Mouse (Mus musculus) midbrain, embryonic 15.5 days (tissue): ENCODE measurements around the gene She. TPM values are rescaled to one million over a fixed set of nuclear protein-coding genes. Genes with fewer than 3 reads are reported as not detected.
"Not testable (repeated sequence)": the region's sequence is repeated elsewhere in the genome, so short reads cannot be mapped to it uniquely, and the experiment has no call there.

ENCODE experiments used
- ATAC-seq: fragments of 200-750 bp; cut with Nextera tagmentation; replicated peaks from 2 replicates; pipeline ENCODE4 v1.8.0; 2017; ENCODE audit warnings: moderate TSS enrichment
- H3K27ac ChIP-seq: fragments of 300-500 bp; sonication (generic); 2 replicates; pipeline ENCODE4 v1.5.1; 2015; ENCODE audit warnings: mild to moderate bottlenecking, inconsistent platforms
- H3K27me3 ChIP-seq: fragments of 300-500 bp; sonication (generic); replicated peaks from 2 replicates; pipeline ENCODE4 v1.6.1; 2015; ENCODE audit warnings: inconsistent platforms
- H3K36me3 ChIP-seq: fragments of 300-500 bp; sonication (generic); replicated peaks from 2 replicates; pipeline ENCODE4 v1.6.1; 2015; ENCODE audit warnings: inconsistent platforms
- H3K4me1 ChIP-seq: fragments of 300-500 bp; sonication (generic); 2 replicates; pipeline ENCODE4 v1.6.1; 2015; ENCODE audit warnings: inconsistent platforms
- H3K4me2 ChIP-seq: fragments of 300-500 bp; sonication (generic); 2 replicates; pipeline ENCODE4 v1.6.1; 2015; ENCODE audit warnings: inconsistent platforms, mild to moderate bottlenecking, moderate library complexity
- H3K4me3 ChIP-seq: fragments of 300-500 bp; sonication (generic); 2 replicates; pipeline ENCODE4 v1.5.1; 2015; ENCODE audit warnings: mild to moderate bottlenecking, inconsistent platforms
- H3K9ac ChIP-seq: fragments of 300-500 bp; sonication (generic); 2 replicates; pipeline ENCODE4 v1.6.1; 2015; ENCODE audit warnings: mild to moderate bottlenecking, inconsistent platforms
- H3K9me3 ChIP-seq: fragments of 300-500 bp; sonication (generic); 2 replicates; pipeline ENCODE4 v1.6.1; 2016; ENCODE audit warnings: inconsistent platforms
- WGBS: fragments of 180-500 bp; shearing (Covaris S2); methylation state at CpG from one replicate; pipeline ENCODE4 v1.1.7; 2015; ENCODE audit warnings: mixed read lengths; 5-methylcytosine and 5-hydroxymethylcytosine counted together
- polyA plus RNA-seq: library from polyadenylated mRNA; unstranded; fragments of >200 nt; fragmentation: Nextera tagmentation; extraction: Ambion mirVana; gene quantifications from 2 replicates; pipeline ENCODE4 v1.2.1, GENCODE M21; 2015

The She gene
- polyA plus RNA-seq, 1 experiment from 2014 or later: 1.6 TPM

GRCm38 (mm10) chr3:89853752-89854151 is 22.6 kb downstream of the She start:
- no peak overlapping the region for H3K27ac ChIP-seq

GRCm38 (mm10) chr3:89857353-89857752 is 26.2 kb downstream of the She start:
- 83% methylated on average over 3 of the region's 3 CpGs for whole genome bisulfite sequencing
- Histone ChIP-seq H3K9ac (no peak overlapping the region), H3K36me3 (no peaks in the 10 kb centered on the region), H3K4me1 (peaks cover 6% of the 10 kb centered on the region; the same call in 1 of the 2 replicates), H3K27me3 (0 out of 2 replicates have a peak, but pooled peaks cover 3% of the 10 kb centered on the region), H3K4me3 (no peak overlapping the region), H3K4me2 (no peak overlapping the region), H3K27ac (no peak overlapping the region), H3K9me3 (no peaks in the 10 kb centered on the region)
- ATAC-seq: no peak

More at GRCm38 (mm10) chr3:89853752-89854151, 22.6 kb downstream of the She start:
- no peak overlapping the region for H3K4me2 ChIP-seq
- H3K9ac ChIP-seq: no peak overlapping the region
- H3K36me3 ChIP-seq: no peaks in the 10 kb centered on the region
- ATAC-seq: no peak
- H3K4me3 ChIP-seq: no peak overlapping the region
- H3K9me3 ChIP-seq: no peaks in the 10 kb centered on the region
- no peaks in the 10 kb centered on the region for H3K27me3 ChIP-seq
- no peaks in the 10 kb centered on the region for H3K4me1 ChIP-seq
- WGBS: 74% methylated on average over 5 of the region's 5 CpGs

DNA sequence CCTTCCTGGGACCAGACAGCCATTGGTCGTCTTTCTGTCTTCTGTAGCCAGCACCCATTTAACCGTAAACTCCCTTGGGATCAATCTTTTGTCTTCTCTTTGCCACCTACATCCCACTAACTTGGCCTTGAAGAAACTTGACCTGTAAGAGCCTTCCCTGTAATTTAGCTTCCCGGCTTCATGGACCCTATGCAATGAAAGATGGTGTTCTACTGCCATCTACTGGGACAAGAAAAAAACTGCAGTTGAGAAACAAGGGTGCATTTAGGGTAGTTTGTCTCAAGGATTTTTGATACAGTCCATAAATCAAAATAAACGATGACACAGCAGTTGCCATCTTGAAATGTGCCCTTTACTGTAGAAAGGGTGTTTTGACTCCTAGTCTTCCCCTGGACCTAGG is 27.0 kb downstream of the She start:
- Histone ChIP-seq H3K9ac (no peak overlapping the region), H3K4me2 (no peak overlapping the region), H3K9me3 (no peaks in the 10 kb centered on the region), H3K36me3 (no peaks in the 10 kb centered on the region), H3K4me1 (peaks cover 6% of the 10 kb centered on the region; the same call in 1 of the 2 replicates), H3K27ac (no peak overlapping the region), H3K27me3 (0 out of 2 replicates have a peak, but pooled peaks cover 3% of the 10 kb centered on the region), H3K4me3 (no peak overlapping the region)
- no peak for ATAC-seq
- WGBS: 13% methylated on average over 4 of the region's 4 CpGs

- Histone ChIP-seq H3K36me3 (no peaks in the 10 kb centered on the region), H3K27ac (no peak overlapping the region), H3K4me3 (no peak overlapping the region), H3K4me1 (peaks cover 6% of the 10 kb centered on the region; the same call in 1 of the 2 replicates), H3K4me2 (no peak overlapping the region), H3K9ac (no peak overlapping the region), H3K27me3 (0 out of 2 replicates have a peak, but pooled peaks cover 3% of the 10 kb centered on the region), H3K9me3 (no peaks in the 10 kb centered on the region)
- ATAC-seq: peak; percentile 37; the same call in 1 of the 2 replicates
- WGBS: 76% methylated on average over 8 of the region's 8 CpGs
Observed at GRCm38 (mm10) chr3:89858888-89859287, 27.7 kb downstream of the She start.

DNA sequence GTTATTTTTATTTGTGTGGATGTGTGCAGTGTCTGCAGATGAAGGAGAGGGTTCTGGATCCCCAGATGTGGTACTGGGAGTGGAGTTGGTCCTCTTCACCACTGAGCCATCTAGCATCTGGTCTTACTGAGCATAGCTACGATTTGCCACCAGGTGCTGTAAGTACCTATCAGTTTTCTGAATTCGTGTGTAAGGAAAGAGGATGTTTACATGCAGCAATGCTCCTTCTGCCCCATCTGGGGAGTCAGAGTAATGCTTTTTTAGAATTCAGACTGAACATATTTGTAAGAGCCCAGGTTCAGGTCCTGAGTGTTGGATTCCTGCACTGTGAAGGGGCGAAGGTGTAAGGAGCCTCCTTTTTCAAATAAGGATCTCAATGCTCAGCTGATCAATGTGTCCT is 28.8 kb downstream of the She start:
- no peak overlapping the region for H3K4me2 ChIP-seq
- no peak overlapping the region for H3K4me3 ChIP-seq
- no peaks in the 10 kb centered on the region for H3K36me3 ChIP-seq
- WGBS: 60% methylated on average over 3 of the region's 3 CpGs
- peaks cover 6% of the 10 kb centered on the region; the same call in 1 of the 2 replicates for H3K4me1 ChIP-seq
- H3K9me3 ChIP-seq: no peaks in the 10 kb centered on the region
- H3K27me3 ChIP-seq: 0 out of 2 replicates have a peak, but pooled peaks cover 3% of the 10 kb centered on the region
- H3K27ac ChIP-seq: no peak overlapping the region
- H3K9ac ChIP-seq: no peak overlapping the region
- ATAC-seq: no peak

DNA sequence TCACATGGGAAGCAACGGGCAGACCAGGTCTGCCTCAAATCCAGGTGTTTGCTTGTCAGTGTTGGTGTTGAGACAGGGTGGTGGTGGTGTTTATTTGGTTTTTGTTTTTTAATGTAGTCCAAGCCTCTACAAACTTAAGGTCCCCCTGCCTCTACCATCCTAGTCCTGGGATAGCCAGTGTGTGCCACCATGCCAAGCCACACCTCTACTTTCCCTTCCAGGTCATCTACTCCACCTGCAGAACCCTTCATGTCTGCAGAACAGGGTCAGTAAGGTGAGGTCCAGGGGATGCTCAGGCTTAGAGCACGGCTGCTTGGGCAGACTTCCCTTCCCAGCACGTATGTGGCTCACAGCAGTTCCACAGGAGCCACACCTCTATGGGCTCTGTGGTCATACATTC is 29.2 kb downstream of the She start:
- 73% methylated on average over 3 of the region's 3 CpGs for WGBS
- no peak overlapping the region for H3K4me2 ChIP-seq
- ATAC-seq: no peak
- H3K27ac ChIP-seq: no peak overlapping the region
- no peak overlapping the region for H3K4me3 ChIP-seq
- no peaks in the 10 kb centered on the region for H3K36me3 ChIP-seq
- H3K9me3 ChIP-seq: no peaks in the 10 kb centered on the region
- H3K4me1 ChIP-seq: peaks cover 6% of the 10 kb centered on the region; the same call in 1 of the 2 replicates
- 0 out of 2 replicates have a peak, but pooled peaks cover 3% of the 10 kb centered on the region for H3K27me3 ChIP-seq
- no peak overlapping the region for H3K9ac ChIP-seq

- 0 out of 2 replicates have a peak, but pooled peaks cover 3% of the 10 kb centered on the region for H3K27me3 ChIP-seq
- 15% methylated on average over 4 of the region's 4 CpGs for WGBS
- no peak for ATAC-seq
- H3K4me3 ChIP-seq: no peak overlapping the region
- no peak overlapping the region for H3K4me2 ChIP-seq
- H3K27ac ChIP-seq: no peak overlapping the region
- H3K9ac ChIP-seq: no peak overlapping the region; the same call in 1 of the 2 replicates
- H3K4me1 ChIP-seq: peaks cover 6% of the 10 kb centered on the region; the same call in 1 of the 2 replicates
- H3K36me3 ChIP-seq: no peaks in the 10 kb centered on the region
- no peaks in the 10 kb centered on the region for H3K9me3 ChIP-seq
Observed at GRCm38 (mm10) chr3:89861070-89861469, 29.9 kb downstream of the She start.

- no peak overlapping the region for H3K9ac ChIP-seq
- H3K36me3 ChIP-seq: no peaks in the 10 kb centered on the region
- no peak for ATAC-seq
- H3K9me3 ChIP-seq: no peaks in the 10 kb centered on the region
- H3K4me1 ChIP-seq: peaks cover 6% of the 10 kb centered on the region; the same call in 1 of the 2 replicates
- no peak overlapping the region for H3K4me2 ChIP-seq
- no peak overlapping the region for H3K4me3 ChIP-seq
- 0 out of 2 replicates have a peak, but pooled peaks cover 3% of the 10 kb centered on the region for H3K27me3 ChIP-seq
- WGBS: 82% methylated on average over 8 of the region's 8 CpGs
- H3K27ac ChIP-seq: no peak overlapping the region
Observed at GRCm38 (mm10) chr3:89862182-89862761, 31.1 kb downstream of the She start.

GRCm38 (mm10) chr3:89863276-89863675 is 32.1 kb downstream of the She start:
- H3K27ac ChIP-seq, H3K9ac ChIP-seq, ATAC-seq, H3K9me3 ChIP-seq, H3K4me2 ChIP-seq, H3K4me3 ChIP-seq, H3K36me3 ChIP-seq, H3K27me3 ChIP-seq: not testable (repeated sequence)
- WGBS: 83% methylated on average over 3 of the region's 3 CpGs
- H3K4me1 ChIP-seq: peaks cover 11% of the 10 kb centered on the region

GRCm38 (mm10) chr3:89863716-89864509 is 32.7 kb downstream of the She start:
- Histone ChIP-seq H3K27me3 (peaks cover 3% of the 10 kb centered on the region; the same call in 1 of the 2 replicates), H3K9me3 (no peaks in the 10 kb centered on the region), H3K27ac (no peak overlapping the region), H3K36me3 (no peaks in the 10 kb centered on the region), H3K4me3 (no peak overlapping the region), H3K9ac (no peak overlapping the region), H3K4me2 (no peak overlapping the region), H3K4me1 (peaks cover 14% of the 10 kb centered on the region)
- 80% methylated on average over 9 of the region's 9 CpGs for WGBS
- ATAC-seq: no peak

DNA sequence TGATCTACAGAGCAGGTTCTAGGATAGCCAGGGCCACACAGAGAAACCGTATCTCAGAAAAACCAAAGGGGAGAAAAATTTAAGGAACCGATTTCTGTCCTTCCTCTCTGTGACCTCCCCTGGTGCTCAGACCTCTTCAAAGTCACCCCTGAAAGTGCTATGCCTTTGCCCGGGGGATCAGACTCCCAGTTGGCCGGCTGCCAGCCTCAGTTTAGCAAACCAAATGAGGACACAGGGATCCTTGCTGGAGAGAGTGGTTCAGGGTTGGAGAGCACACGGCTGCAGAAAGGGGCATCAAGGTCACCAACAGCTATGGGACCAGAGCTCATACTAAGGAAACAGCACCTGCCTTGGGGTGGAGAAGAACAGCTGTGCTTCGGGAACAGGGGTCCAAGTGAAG is 33.9 kb downstream of the She start:
- Histone ChIP-seq H3K4me3 (no peak overlapping the region), H3K27me3 (no peaks in the 10 kb centered on the region; the same call in 1 of the 2 replicates), H3K9me3 (no peaks in the 10 kb centered on the region), H3K4me2 (no peak overlapping the region), H3K4me1 (peaks cover 14% of the 10 kb centered on the region), H3K36me3 (no peaks in the 10 kb centered on the region), H3K27ac (no peak overlapping the region), H3K9ac (no peak overlapping the region)
- WGBS: 54% methylated on average over 6 of the region's 6 CpGs
- ATAC-seq: no peak

- no peak overlapping the region for H3K4me2 ChIP-seq
- H3K9me3 ChIP-seq: no peaks in the 10 kb centered on the region
- H3K4me1 ChIP-seq: peaks cover 11% of the 10 kb centered on the region
- no peaks in the 10 kb centered on the region; the same call in 1 of the 2 replicates for H3K27me3 ChIP-seq
- no peak overlapping the region for H3K9ac ChIP-seq
- no peak overlapping the region for H3K27ac ChIP-seq
- no peak overlapping the region for H3K4me3 ChIP-seq
- ATAC-seq: no peak
- no peaks in the 10 kb centered on the region for H3K36me3 ChIP-seq
- 79% methylated on average over 4 of the region's 4 CpGs for WGBS
Observed at GRCm38 (mm10) chr3:89865764-89866163, 34.6 kb downstream of the She start.
